Mouse (Mus musculus): Measurements from ENCODE around the gene Tenm4. TPM values are rescaled to one million over a fixed set of nuclear protein-coding genes. Genes with fewer than 3 reads are reported as not detected.

Tenm4 gene
- polyA plus RNA-seq, 1 experiment from 2014 or later = 4.6 TPM

GRCm38 (mm10) chr7:96555294-96555693, 384.2 kb downstream of the Tenm4 start:
- WGBS = 32% methylated on average over 5 of the region's 5 CpGs
- H3K36me3 ChIP-seq (ENCODE audit: control insufficient read depth, insufficient read depth) = no peaks in the 10 kb centered on the region
- TF ChIP-seq CTCF (IDR thresholded peaks at IDR 0.05; ENCODE audit: low read depth) = peak; percentile 42

GRCm38 (mm10) chr7:96556756-96557155, 385.7 kb downstream of the Tenm4 start:
- Histone ChIP-seq H3K9me3 (ENCODE audit: control insufficient read depth) (no peaks in the 10 kb centered on the region), H3K27me3 (replicated peaks; ENCODE audit: control insufficient read depth, insufficient read depth, low read length) (no peaks in the 10 kb centered on the region), H3K36me3 (ENCODE audit: control insufficient read depth, insufficient read depth) (no peaks in the 10 kb centered on the region), H3K27ac (ENCODE audit: low read depth, low read length) (no peak overlapping the region), H3K9ac (ENCODE audit: low read depth, low read length) (no peak overlapping the region), H3K4me3 (ENCODE audit: low read depth, low read length) (no peak overlapping the region), H3K4me2 (replicated peaks; ENCODE audit: low read depth) (no peak overlapping the region), H3K4me1 (replicated peaks; ENCODE audit: control insufficient read depth, insufficient read depth, low read length) (no peaks in the 10 kb centered on the region)
- ATAC-seq = no peak
- no peak for TF ChIP-seq CTCF (IDR thresholded peaks at IDR 0.05; ENCODE audit: low read depth)
- 34% methylated on average over 5 of the region's 5 CpGs for WGBS

More at GRCm38 (mm10) chr7:96555294-96555693, 384.2 kb downstream of the Tenm4 start:
- Histone ChIP-seq H3K4me1 (replicated peaks; ENCODE audit: control insufficient read depth, insufficient read depth, low read length) (no peaks in the 10 kb centered on the region), H3K4me2 (replicated peaks; ENCODE audit: low read depth) (no peak overlapping the region), H3K9me3 (ENCODE audit: control insufficient read depth) (no peaks in the 10 kb centered on the region), H3K27ac (ENCODE audit: low read depth, low read length) (no peak overlapping the region), H3K9ac (ENCODE audit: low read depth, low read length) (no peak overlapping the region), H3K4me3 (ENCODE audit: low read depth, low read length) (no peak overlapping the region), H3K27me3 (replicated peaks; ENCODE audit: control insufficient read depth, insufficient read depth, low read length) (no peaks in the 10 kb centered on the region)
- ATAC-seq = no peak

GRCm38 (mm10) chr7:96562890-96563289, 391.8 kb downstream of the Tenm4 start:
- Histone ChIP-seq H3K4me1 (replicated peaks; ENCODE audit: control insufficient read depth, insufficient read depth, low read length) (no peaks in the 10 kb centered on the region), H3K4me3 (ENCODE audit: low read depth, low read length) (no peak overlapping the region), H3K9ac (ENCODE audit: low read depth, low read length) (no peak overlapping the region), H3K27me3 (replicated peaks; ENCODE audit: control insufficient read depth, insufficient read depth, low read length) (no peaks in the 10 kb centered on the region), H3K27ac (ENCODE audit: low read depth, low read length) (no peak overlapping the region), H3K36me3 (ENCODE audit: control insufficient read depth, insufficient read depth) (no peaks in the 10 kb centered on the region), H3K9me3 (ENCODE audit: control insufficient read depth) (no peaks in the 10 kb centered on the region), H3K4me2 (replicated peaks; ENCODE audit: low read depth) (no peak overlapping the region)
- WGBS = 40% methylated on average over 3 of the region's 3 CpGs
- TF ChIP-seq CTCF (IDR thresholded peaks at IDR 0.05; ENCODE audit: low read depth) = no peak
- no peak for ATAC-seq

- H3K4me2 ChIP-seq (replicated peaks; ENCODE audit: low read depth) = no peak overlapping the region
- H3K36me3 ChIP-seq (ENCODE audit: control insufficient read depth, insufficient read depth) = no peaks in the 10 kb centered on the region
- H3K27me3 ChIP-seq (replicated peaks; ENCODE audit: control insufficient read depth, insufficient read depth, low read length) = no peaks in the 10 kb centered on the region
- no peaks in the 10 kb centered on the region for H3K9me3 ChIP-seq (ENCODE audit: control insufficient read depth)
- WGBS = 50% methylated on average over 3 of the region's 3 CpGs
- no peak overlapping the region for H3K9ac ChIP-seq (ENCODE audit: low read depth, low read length)
- TF ChIP-seq CTCF (IDR thresholded peaks at IDR 0.05; ENCODE audit: low read depth) = no peak
- no peaks in the 10 kb centered on the region for H3K4me1 ChIP-seq (replicated peaks; ENCODE audit: control insufficient read depth, insufficient read depth, low read length)
- H3K27ac ChIP-seq (ENCODE audit: low read depth, low read length) = no peak overlapping the region
- H3K4me3 ChIP-seq (ENCODE audit: low read depth, low read length) = no peak overlapping the region
- ATAC-seq = no peak
Observed at GRCm38 (mm10) chr7:96563329-96564065, 392.5 kb downstream of the Tenm4 start.

- Histone ChIP-seq H3K9ac (ENCODE audit: low read depth, low read length) (no peak overlapping the region), H3K4me1 (replicated peaks; ENCODE audit: control insufficient read depth, insufficient read depth, low read length) (no peaks in the 10 kb centered on the region), H3K4me3 (ENCODE audit: low read depth, low read length) (no peak overlapping the region), H3K27me3 (replicated peaks; ENCODE audit: control insufficient read depth, insufficient read depth, low read length) (no peaks in the 10 kb centered on the region), H3K27ac (ENCODE audit: low read depth, low read length) (no peak overlapping the region), H3K9me3 (ENCODE audit: control insufficient read depth) (no peaks in the 10 kb centered on the region), H3K36me3 (ENCODE audit: control insufficient read depth, insufficient read depth) (no peaks in the 10 kb centered on the region), H3K4me2 (replicated peaks; ENCODE audit: low read depth) (no peak overlapping the region)
- no peak for ATAC-seq
- WGBS = 66% methylated on average over 4 of the region's 4 CpGs
- TF ChIP-seq CTCF (IDR thresholded peaks at IDR 0.05; ENCODE audit: low read depth) = no peak
Observed at GRCm38 (mm10) chr7:96565806-96566205, 394.8 kb downstream of the Tenm4 start.

GRCm38 (mm10) chr7:96566260-96566659, 395.2 kb downstream of the Tenm4 start:
- Histone ChIP-seq H3K9me3 (ENCODE audit: control insufficient read depth) (no peaks in the 10 kb centered on the region), H3K4me1 (replicated peaks; ENCODE audit: control insufficient read depth, insufficient read depth, low read length) (no peaks in the 10 kb centered on the region), H3K36me3 (ENCODE audit: control insufficient read depth, insufficient read depth) (no peaks in the 10 kb centered on the region), H3K4me2 (replicated peaks; ENCODE audit: low read depth) (no peak overlapping the region), H3K9ac (ENCODE audit: low read depth, low read length) (no peak overlapping the region), H3K27ac (ENCODE audit: low read depth, low read length) (no peak overlapping the region), H3K4me3 (ENCODE audit: low read depth, low read length) (no peak overlapping the region), H3K27me3 (replicated peaks; ENCODE audit: control insufficient read depth, insufficient read depth, low read length) (no peaks in the 10 kb centered on the region)
- ATAC-seq = no peak
- no peak for TF ChIP-seq CTCF (IDR thresholded peaks at IDR 0.05; ENCODE audit: low read depth)
- WGBS = 79% methylated on average over 4 of the region's 4 CpGs
